Mouse (Mus musculus): ENCODE results near the gene Arhgap32.

Arhgap32 gene

DNA sequence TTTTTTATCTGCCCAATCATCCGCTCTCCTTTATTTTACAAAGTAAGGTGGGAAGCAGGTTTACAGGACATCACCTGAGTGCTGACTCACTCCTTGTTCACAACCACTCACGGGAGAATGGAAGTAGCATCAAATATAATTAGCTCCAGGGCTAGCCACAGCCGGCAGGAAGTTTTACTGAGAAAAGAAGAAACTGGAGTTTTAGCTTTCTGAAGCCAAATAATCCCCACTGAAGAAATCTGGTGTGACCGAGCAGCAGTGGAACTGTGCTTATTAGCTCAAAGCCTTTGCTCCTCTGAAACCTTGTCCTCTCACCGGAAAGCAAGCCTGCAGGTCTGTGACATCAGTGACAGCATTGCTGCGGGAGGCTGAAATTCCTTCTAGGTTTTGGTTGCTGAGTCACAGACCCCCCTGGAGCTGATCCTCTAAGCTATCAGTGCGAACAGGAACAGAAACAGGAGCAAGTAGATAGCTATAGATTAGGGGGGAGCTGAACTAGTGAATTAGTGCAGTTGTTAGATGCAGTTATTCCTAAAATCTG lies 88.6 kb downstream of the Arhgap32 start:
- no peak for DNase-seq

DNA sequence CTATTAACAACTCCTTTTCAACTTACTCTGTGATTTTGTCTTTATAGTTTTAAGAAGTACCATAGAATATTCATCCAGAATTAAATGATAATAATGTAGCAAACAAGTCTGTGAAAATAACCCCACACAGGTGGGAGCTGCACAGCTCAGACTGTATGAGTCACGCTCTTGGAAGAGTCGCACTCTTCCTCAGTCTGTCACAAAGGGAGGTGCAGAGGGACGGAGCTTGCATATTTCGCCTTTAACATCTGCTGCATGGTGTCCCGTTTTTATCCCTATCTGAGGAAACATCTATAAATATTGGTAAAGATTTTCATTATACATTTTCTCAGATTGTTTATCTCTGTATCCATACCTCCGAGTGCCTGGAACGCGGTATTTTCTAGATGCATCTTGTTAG lies 91.2 kb downstream of the Arhgap32 start:
- no peak for DNase-seq

DNA sequence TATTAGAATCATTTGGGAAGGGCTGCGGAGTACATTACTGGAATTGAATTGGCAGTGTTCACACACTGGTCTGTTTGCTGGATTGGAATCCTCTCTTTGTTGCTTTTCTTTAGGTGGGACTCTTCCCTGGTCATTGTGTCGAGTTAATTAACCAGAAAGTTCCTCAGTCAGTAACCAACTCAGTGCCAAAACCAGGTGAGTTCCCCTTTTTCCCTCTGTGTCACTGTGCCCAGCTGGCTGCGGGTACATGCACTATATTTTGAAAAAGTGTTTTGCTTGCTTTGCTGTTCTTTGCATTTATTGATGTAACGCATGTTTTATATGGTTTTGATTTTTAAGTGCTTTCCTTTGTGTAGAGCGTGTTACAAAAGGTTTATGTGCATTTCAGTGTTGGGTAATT lies 92.1 kb downstream of the Arhgap32 start:
- DNase-seq: no peak

DNA sequence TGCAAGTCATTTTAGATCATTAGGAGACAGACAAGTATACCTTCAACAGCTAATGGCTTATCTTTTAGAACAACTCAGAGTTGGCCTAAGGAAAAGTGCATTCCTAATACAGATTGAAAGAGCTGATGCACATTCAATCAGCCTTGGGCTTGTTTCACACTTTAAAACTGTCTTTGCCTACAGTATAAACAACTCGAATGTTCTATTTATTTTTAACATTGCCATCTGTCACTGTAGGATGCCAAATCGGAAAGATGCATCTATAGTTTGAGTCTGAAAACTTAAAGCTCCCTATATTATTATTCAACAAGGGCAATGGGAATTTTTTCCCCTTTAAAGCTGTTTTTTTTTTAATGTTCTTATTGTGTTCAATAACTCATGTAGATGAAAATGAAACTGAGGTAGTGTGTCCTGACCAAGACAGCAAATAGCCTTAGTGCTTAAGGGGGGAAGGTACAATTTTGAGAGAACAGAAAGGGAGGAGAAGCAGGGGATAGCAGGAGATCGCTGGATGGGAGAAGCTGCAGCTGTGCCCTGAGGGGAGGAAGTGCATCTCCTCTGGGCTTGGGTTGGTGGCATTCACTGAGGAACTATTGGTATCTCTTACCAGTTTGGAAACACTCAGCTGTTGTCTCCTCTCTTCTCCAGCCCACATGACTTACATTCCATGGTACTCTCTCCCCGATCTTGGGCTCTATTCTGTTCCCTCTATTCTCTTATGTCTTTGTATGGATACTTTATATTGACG lies 101.1 kb downstream of the Arhgap32 start:
- DNase-seq: no peak

DNA sequence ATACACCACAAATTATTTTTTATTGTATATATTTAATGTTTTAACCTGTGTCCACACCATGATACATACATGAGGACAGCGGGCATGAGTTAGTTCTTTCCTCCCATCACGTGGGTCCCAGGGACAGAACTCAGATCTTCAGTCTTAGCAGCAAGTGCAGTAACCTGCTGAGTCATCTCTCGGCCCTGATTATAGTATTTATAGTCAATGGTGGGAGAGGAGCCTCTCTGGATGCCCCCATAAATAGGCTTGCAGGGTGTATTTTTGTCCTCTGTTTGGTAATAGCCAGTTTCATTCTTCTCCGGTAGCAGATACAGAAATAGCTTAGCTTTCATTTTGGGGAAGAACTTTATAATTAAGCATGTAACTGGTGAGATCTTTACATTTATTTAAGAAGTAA lies 103.5 kb downstream of the Arhgap32 start:
- no peak for DNase-seq

DNA sequence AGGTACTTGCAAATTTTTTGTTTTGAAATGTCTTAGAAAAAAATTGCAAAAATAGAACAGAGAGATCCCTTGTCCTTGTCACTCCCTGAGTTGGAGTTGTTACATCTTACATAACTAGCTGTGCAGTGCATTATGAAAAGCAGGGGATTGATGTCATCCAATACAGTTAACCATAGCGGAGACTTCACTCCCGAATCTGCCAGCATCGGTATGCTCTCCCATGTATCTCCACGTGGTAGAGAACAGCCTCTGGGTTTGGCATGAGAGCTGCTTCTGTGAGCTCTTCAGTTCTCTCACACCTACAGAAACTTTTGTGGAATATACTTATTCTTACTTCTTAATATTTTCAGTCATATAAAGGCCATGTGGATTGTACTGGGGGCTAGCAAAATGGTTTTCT lies 106.2 kb downstream of the Arhgap32 start:
- no peak for DNase-seq

DNA sequence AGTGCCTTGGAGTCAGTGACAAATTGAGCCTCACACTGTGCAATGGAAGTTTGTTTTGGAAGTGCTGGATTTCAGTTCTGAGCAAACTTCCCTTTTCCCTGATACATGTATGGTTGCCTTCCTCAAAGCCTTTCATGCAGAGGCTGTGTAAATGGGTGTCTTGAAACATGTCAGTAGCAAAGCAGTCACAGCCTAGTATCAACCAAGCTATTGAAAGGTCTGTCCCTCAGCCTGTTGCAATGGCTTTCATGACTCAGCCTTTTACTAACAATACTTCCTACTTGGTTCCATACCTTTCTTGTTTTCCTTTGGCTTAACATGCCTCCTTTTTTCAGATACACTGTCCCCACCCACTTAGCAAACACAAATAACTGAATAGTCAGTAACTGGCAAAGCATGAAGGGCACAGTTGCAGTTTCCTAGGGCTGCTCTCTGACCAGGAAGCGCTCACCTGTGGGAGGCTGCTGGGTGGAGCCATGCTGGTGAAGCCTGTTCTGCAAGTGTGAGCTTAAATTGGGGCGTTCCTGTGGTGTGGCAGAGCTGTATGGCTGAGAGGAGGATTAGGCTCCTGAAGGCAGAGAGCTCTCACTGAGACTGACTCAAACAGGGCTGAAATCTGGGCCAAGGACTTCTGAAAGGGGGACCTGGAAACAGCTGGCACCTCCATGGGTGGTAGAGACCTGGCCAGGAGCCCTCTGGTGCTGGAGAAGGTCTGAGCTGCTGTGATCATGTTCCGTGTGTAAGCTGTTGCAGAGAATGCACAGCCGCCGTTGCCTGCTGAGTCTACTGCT lies 108.0 kb downstream of the Arhgap32 start:
- peak; percentile 30 for DNase-seq

DNA sequence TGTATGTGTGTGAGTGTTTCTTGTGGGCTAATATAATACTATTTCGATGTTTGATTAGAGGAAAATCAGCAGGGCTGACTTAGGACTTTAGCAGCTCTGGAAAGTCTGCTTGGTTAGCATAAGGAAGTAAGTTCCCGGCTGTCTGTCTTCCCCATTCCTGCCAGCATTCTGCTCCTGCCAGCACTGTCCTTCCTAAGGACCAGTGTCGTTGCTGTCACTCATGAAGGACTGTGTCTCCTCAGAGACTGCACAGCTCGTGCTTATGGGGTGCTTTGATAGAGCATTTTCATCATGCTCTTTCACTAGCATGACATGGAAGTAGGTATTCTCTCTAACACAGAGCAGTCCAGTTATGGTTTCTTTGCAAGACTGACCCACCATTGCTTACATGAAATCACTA lies 109.0 kb downstream of the Arhgap32 start:
- no peak for DNase-seq

DNA sequence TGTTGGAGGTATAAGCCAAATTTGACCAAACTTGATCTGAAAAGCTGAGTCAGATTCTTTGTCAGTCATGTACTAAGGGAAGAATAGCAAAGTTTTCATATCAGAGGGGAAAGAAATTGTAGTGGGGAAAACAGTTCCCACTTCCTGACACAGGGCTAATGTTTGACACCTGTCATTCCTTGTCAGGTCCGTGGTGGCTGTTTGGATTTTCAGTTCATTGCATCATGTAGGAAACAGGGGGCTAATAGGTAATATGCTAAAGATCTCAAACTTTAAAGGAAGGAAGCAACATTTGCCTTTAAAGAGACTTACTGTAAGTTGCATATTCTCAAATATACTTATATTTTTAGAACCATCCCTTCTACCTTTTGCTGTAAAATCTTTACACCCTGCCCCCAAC lies 109.6 kb downstream of the Arhgap32 start:
- DNase-seq: no peak

DNA sequence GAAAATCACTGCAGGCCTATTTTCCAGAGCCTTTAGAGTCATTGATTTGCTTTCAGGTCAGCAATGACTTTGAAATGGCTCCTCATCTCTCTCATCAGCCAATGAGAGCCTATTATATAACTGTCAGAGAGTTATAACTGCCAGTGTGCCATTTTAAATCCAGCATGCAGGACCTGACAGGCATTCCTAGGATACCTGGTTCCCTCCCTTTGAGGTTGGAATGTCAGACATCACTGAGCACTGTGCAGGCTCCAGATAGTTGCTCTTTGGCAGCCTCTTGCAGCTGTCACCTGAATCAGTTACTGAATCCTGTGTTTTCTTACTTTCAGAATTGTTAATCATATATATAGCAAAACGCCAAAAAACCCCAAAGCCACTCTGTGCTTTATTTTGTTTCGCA lies 111.1 kb downstream of the Arhgap32 start:
- DNase-seq: no peak

DNA sequence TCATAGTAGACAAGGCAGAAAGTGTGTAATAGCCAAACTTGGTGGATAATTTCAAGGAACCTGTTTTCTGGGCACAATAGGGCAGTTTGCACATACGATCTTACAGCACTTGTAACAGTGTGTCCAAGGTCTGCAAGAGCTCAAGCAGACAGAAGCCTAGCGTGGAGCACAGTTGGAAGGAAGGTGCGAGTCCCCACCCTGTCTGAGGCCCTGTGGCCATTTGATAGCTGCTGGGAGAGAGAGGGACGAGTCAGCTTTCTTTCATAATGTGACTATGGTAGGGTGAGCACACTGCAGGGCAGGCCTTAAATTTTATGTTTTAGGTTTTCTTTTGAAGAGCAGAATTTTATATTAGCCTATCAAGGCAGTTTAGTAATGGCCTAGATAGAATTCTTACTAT lies 117.7 kb downstream of the Arhgap32 start:
- DNase-seq: no peak

DNA sequence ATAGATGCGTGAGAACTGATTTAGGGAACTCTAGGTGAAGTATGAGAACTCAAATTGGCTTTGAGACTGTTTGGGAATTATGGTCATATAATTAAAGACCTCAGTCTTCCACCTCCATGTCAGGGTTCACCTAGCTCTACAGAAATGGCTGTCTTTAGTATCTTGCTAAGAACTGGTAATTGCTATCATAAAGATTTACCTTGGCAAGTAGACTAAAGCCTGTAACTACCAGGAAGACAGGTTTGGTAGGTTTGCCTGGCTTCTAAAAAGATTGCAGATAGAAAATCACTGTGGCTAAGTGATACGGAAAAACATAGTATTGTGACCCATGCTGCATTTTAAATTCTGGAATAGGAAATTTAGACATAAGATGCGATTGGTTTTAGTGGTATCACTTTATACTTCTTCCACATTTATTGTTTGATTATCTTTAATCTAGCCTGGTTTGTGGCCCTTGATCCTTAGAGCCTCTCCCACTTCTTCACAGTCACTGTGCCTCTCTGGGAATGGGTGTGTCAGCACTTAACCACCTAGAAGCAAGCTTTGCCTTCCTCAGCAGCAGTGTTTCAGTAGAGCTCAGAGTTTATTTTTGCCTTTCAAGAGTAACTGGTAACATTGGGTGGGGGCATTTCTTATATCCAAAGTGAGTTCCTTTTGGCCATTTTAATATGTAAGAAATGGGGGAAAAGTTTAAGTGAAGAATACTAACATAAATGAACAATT lies 119.0 kb downstream of the Arhgap32 start:
- DNase-seq: no peak

DNA sequence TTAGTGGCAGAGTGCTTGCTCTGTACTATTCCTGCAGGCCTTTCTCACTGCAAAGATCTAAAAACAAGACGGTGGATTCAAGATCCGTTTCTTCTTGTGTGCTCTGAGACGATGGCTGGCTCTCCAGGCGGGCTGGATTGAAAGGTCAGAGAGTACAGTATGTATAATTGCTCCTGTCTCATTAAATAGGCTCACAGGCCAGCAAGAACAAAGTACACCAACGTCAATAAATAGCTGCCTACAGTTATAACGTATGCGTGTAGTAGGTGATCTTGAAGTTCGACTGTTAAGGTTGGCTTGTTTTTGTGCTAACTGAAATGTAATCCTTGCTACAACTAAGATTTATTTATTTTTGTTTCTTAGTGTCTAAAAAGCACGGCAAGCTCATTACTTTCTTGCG lies 123.0 kb downstream of the Arhgap32 start:
- no peak for DNase-seq

DNA sequence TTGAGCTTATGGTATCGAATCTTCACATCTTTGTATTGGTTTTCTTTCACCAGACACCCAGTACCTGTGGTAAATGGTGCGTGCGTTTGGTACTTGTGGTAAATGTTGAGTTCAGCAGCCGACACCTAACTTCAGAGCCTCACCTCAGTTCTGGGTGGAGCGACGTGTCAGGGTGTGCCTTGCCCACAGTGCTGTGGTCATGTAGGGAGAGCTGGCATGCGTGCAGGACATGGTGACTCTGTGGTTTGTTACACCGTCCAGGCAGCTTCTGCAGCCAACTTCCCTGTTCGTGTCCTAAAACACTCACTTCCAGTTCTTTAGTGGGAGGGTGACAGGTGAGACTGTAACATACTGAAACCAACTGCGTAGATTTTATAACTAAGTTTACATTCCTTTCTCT lies 123.5 kb downstream of the Arhgap32 start:
- no peak for DNase-seq

DNA sequence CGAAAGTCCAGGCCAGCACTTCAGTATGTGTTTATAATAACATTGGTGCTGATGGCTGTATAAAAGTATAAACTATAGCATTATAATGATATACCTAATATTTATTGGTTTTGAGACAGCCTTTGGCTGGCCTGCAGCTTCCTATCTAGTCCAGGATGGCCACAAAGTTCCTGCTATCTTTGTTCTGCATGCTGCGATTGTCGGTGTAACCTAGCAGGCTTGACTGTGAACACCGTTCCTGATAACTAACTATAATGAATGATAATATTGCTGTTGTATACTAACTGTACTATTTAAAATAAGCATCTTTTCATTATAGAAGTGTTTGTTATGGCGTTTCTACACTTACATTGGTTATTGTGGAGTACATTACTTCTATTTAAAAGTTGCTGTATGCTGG lies 124.5 kb downstream of the Arhgap32 start:
- no peak for DNase-seq

DNA sequence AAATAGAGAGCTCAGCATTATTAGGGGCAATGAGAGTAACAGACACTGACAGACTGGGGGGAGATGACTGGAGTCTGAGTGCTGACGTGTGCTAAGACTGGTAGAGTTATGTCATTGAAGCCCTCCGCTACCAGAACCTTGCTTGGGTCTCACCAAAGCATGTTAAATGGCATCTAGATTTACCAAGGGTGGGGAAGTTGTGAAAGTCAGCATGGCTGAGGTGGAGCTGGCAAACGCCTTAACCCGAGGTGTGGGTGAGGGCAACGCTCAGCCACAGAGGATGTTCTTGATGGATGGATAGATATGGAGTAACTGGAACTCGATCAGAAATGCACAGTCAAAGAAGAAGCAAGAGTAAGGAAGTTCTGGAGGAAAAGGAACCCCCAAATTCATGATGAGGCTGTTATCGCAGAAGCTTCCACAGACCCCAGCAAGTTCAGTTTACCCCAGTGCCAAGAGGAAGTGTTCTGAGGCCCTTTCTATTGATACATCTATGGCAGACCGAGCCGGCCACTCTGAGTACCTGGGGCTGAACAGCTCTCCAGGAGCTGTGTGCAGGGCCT lies 125.8 kb downstream of the Arhgap32 start:
- DNase-seq: no peak

DNA sequence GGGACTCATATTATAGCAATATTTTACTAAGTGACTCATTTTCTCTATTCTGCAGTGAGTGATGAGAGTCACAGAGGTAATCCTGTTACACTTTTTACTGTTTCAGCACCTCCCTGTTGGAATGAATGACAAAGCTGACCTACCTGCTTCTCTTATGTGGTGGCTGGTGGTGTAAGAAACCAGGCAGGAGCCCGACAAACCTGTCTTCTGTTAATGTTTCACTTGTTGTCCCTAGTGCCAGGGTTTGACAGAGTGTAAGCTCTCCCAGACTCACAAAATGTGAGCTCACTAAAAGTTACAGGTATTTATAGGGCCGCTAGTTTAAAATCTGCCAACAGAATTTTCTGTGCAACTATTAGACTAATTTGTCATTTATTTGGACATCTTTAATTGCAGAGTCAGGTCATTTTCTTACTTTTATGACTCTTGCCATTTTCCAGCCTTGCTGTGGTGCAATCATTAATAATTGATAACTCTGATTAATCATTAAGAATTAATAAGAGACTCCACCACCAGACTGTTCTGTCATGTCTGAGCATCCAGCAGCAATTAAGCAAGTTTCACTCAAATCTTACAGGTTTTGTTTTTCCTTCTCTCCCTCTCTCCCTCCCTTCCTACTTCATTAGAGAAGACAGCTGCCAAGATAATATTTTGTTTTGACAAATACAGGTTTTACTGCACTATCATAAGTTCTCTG lies 127.1 kb downstream of the Arhgap32 start:
- DNase-seq: no peak

DNA sequence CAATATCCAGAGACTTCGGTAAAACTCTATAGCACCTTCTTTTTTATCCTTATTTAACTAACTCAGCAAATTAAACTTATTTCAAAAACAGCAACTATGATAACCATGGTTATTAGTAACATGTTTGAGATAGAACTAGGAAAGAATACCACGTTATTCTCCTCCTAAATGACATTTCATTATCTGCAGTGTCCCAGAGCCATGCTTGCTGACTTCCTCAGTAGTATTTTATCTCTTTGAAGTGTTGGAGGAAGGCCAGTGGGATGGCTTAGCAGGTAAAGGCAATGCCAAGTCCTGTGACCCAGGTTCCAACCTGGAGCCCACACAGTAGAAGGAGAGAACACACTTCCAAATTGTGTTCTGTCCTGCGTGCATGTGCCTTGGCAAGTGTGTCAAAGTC lies 129.3 kb downstream of the Arhgap32 start:
- no peak for DNase-seq

DNA sequence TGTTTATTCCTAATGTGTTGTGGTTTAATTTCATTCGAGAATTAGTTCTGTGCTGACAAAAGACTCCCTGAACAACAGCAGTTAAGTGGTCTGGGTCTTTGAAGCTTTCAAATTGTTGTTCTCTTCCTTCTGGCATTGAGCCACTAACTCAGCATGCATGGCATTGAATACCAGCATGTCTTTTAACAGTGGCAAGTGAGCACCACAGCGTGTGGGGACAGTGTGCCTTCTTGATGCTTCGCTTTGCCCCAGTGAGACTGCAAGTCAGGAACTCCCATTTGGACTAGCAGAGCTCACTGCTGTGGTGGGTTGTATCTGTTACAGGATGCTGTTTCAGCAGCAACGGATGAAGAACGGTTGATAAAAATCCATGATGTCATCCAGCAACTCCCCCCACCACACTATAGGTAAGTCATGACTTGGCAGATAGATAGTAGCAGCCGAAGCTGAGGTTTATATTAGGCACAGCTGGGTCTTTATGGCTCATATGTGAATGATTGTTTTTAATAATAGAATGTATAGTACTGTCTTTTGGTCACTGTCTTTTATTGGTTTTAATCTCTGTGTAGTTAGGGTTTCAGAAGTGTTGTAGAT lies 130.3 kb downstream of the Arhgap32 start:
- DNase-seq: no peak

DNA sequence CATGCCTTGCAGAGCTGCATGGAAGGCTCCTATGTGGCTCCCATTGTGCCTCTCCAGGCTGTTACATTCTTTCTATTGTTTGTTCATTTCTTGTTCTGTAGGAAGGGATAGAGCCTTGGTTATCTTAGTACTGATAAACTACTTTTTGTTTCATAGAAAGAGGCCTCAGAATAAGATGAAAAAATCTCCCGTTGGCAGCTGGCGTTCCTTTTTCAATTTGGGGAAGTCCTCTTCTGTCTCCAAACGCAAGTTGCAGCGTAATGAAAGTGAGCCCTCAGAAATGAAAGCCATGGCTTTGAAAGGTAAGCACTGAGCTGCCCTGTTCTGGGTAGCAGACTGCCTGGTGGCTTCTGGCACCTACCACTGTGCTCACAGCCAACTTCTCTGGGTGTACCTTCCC lies 134.6 kb downstream of the Arhgap32 start:
- no peak for DNase-seq

DNA sequence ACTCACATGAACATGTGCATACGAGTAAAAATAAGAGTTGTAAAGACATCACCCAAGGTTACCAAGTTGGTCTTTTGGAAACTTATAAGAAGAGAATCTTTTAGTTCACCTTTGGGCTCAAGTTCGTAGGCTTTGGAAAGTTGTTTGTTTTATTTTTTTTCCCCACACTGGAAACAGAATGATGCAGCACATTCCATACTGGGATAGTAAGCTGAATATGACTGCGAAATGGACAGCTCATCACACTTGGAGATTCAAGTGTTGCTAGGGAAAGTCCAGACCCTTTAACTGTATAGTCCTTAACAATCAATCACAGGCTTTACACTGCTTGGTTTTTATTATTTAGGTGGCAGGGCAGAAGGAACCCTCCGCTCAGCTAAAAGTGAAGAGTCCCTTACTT lies 137.8 kb downstream of the Arhgap32 start:
- DNase-seq: no peak

DNA sequence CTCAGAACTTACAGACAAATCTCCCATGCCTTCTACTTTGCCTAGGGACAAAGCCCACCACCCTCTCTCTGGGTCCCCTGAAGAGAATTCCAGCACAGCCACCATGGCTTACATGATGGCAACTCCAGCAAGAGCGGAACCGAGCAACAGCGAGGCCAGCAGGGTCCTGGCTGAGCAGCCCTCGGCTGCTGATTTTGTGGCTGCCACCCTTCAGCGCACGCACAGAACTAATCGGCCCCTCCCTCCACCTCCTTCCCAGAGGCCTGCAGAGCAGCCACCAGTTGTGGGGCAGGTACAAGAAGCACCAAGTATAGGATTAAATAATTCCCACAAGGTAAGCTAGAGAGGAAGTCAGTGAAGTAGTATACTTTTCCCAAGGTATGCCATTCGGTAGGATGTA lies 141.4 kb downstream of the Arhgap32 start:
- DNase-seq: no peak

Data from right cerebral cortex, postnatal 14 days (tissue).